Mouse (Mus musculus): ENCODE measurements around the gene Prss53.

- TF ChIP-seq GATA1 (IDR thresholded peaks at IDR 0.05; ENCODE audit: low read length) (no peak), TAL1 (IDR thresholded peaks at IDR 0.05; ENCODE audit: low read length) (no peak)
Measured at GRCm38 (mm10) chr7:127935028-127935722, 44.4 kb upstream of the Prss53 start.
